Mouse (Mus musculus) forebrain, embryonic 14.5 days (tissue): ENCODE results near the gene Olfr1506. TPM values are rescaled to one million over a fixed set of nuclear protein-coding genes. Genes with fewer than 3 reads are reported as not detected.

Source experiments
- polyA plus RNA-seq: library from polyadenylated mRNA; unstranded; fragments of >200 nt; fragmentation: Nextera tagmentation; extraction: Ambion mirVana; gene quantifications from 2 replicates; pipeline ENCODE4 v1.2.1, GENCODE M21; 2014

The Olfr1506 gene
- polyA plus RNA-seq, 1 experiment from 2014 or later = not detected

Other genes with a start within 250 kb of the Olfr1506 start
- not detected in 2 replicates for gene Olfr1261, start 233.3 kb downstream of the Olfr1506 start, polyA plus RNA-seq
- gene Olfr1262, start 224.3 kb downstream of the Olfr1506 start, polyA plus RNA-seq = not detected in 2 replicates
- gene Olfr1263, start 212.4 kb downstream of the Olfr1506 start, polyA plus RNA-seq = not detected in 2 replicates
- not detected in 2 replicates for gene Olfr1264, start 198.9 kb downstream of the Olfr1506 start, polyA plus RNA-seq
- gene Olfr1265, start 189.2 kb downstream of the Olfr1506 start, polyA plus RNA-seq = not detected in 2 replicates
- not detected in 2 replicates for gene Olfr140, start 160.9 kb downstream of the Olfr1506 start, polyA plus RNA-seq
- not detected in 2 replicates for gene Olfr1269, start 103.1 kb downstream of the Olfr1506 start, polyA plus RNA-seq
- gene Olfr32, start 82.2 kb downstream of the Olfr1506 start, polyA plus RNA-seq = not detected in 2 replicates
- not detected in 2 replicates for gene Olfr1270, start 71.4 kb downstream of the Olfr1506 start, polyA plus RNA-seq
- not detected in 2 replicates for gene Olfr142, start 33.1 kb upstream of the Olfr1506 start, polyA plus RNA-seq
- gene Olfr1271, start 46.5 kb upstream of the Olfr1506 start, polyA plus RNA-seq = not detected in 2 replicates
- not detected in 2 replicates for gene Olfr1272, start 68.3 kb upstream of the Olfr1506 start, polyA plus RNA-seq
- not detected in 2 replicates for gene Gm13769, start 97.7 kb upstream of the Olfr1506 start, polyA plus RNA-seq
- not detected in 2 replicates for gene Olfr1274-ps, start 174.2 kb upstream of the Olfr1506 start, polyA plus RNA-seq